In the genomic region with DNA sequence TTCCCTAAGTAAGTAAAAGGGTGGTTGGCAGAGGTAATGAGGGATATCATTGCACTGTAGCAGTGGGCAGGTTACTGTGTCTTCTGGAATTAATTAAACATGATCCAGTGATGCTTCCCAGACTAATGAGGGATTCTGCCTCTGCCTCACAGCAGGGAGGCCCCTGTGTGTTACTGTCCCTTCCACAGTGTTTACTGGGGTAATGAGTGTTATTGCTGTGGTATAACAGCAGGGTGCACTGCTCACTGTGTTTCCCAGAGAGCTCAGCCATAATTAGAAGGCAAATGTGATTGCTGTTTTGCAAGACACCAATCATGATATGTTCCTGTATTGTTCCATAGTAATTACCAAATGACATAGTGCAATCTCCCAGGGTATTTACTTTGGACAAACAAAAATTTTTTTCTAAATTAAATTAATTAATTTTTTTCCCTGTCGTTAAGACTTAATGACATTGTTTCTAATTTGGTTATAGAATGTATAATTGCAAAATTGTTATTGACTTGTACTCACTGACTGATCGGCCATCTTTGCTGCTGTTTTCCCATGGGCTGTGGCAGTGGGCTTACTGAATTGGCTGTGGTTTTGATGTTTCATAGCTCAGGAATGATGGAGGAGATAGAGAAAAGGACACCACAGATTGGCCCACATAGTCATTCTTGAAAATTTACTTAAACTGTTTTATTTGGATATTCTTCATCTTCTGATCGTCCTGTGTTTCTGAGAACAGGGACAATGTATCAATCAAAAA, we compare ENCODE assay signal across 10 mouse cellular contexts.
A peak's percentile ranks its signal among the peaks of the same experiment; 100 is the strongest.
DNase-seq lines count a peak whose midpoint lies in the region; ATAC-seq and TF ChIP-seq lines count a peak whose summit lies in the region.
"Had no signal": no experiment of that assay in that cellular context is flagged by ENCODE, and none has a peak within 500 bp of the region (broad histone marks: within the 10 kb centered on the region; RNA-seq: fewer than 3 reads in every experiment).

No protein-coding gene starts in this region.

- H3K4me2 ChIP-seq in hindbrain, embryonic 13.5 days: no peak overlapping the region
- no peak overlapping the region for H3K4me2 ChIP-seq in neural tube, embryonic 12.5 days (replicated peaks)
- no peak overlapping the region for H3K4me2 ChIP-seq in kidney, embryonic 14.5 days (replicated peaks; ENCODE audit: low read depth, low read length)

- no peak for TF ChIP-seq POLR2A in cortical plate, adult 2 months (IDR thresholded peaks at IDR 0.05; ENCODE audit: extremely low read depth, insufficient read depth, low read length)

- no peaks in the 10 kb centered on the region for H3K27me3 ChIP-seq in hindbrain, embryonic 13.5 days
- no peaks in the 10 kb centered on the region for H3K27me3 ChIP-seq in neural tube, embryonic 12.5 days (replicated peaks)
- no peaks in the 10 kb centered on the region for H3K27me3 ChIP-seq in kidney, embryonic 14.5 days (ENCODE audit: control insufficient read depth, insufficient read depth, low read length)

- WGBS in hindbrain, embryonic 13.5 days: 66% methylated on average over 3 of the region's 3 CpGs
- 67% methylated on average over 3 of the region's 3 CpGs for WGBS in neural tube, embryonic 12.5 days
- 74% methylated on average over 3 of the region's 3 CpGs for WGBS in kidney, embryonic 14.5 days

- H3K36me3 ChIP-seq in hindbrain, embryonic 13.5 days: no peaks in the 10 kb centered on the region
- no peaks in the 10 kb centered on the region for H3K36me3 ChIP-seq in neural tube, embryonic 12.5 days
- no peaks in the 10 kb centered on the region for H3K36me3 ChIP-seq in kidney, embryonic 14.5 days (ENCODE audit: control insufficient read depth, insufficient read depth, low read length)

- TF ChIP-seq CTCF in layer of hippocampus, adult 2 months (conservative IDR thresholded peaks at IDR 0.05): peak; percentile 78
- peak; percentile 44; the same call in 1 of the 2 replicates for TF ChIP-seq CTCF in cortical plate, adult 2 months (IDR thresholded peaks at IDR 0.05; ENCODE audit: extremely low read depth, insufficient read depth, low read length)

- ATAC-seq in hindbrain, embryonic 13.5 days (ENCODE audit: low FRiP score): peak; percentile 91
- ATAC-seq in neural tube, embryonic 12.5 days (ENCODE audit: low FRiP score, low read depth): peak; percentile 95
- no peak for ATAC-seq in kidney, embryonic 14.5 days (ENCODE audit: low FRiP score, low TSS enrichment)
- ATAC-seq: activated CD4-positive, CD25-positive, alpha-beta regulatory T cell, adult 4 months had no signal

- no peak overlapping the region for H3K27ac ChIP-seq in layer of hippocampus, adult 2 months
- no peak overlapping the region for H3K27ac ChIP-seq in cortical plate, adult 2 months (ENCODE audit: insufficient read depth, low read length)
- no peak overlapping the region; the same call in 1 of the 2 replicates for H3K27ac ChIP-seq in hindbrain, embryonic 13.5 days
- no peak overlapping the region for H3K27ac ChIP-seq in neural tube, embryonic 12.5 days
- H3K27ac ChIP-seq in kidney, embryonic 14.5 days (ENCODE audit: low read depth, low read length): no peak overlapping the region

- no peaks in the 10 kb centered on the region for H3K4me1 ChIP-seq in cortical plate, adult 2 months (ENCODE audit: control insufficient read depth, insufficient read depth, low read length)
- H3K4me1 ChIP-seq in hindbrain, embryonic 13.5 days (replicated peaks): peaks cover 3% of the 10 kb centered on the region; the same call in 1 of the 2 replicates
- no peaks in the 10 kb centered on the region for H3K4me1 ChIP-seq in neural tube, embryonic 12.5 days
- no peaks in the 10 kb centered on the region for H3K4me1 ChIP-seq in kidney, embryonic 14.5 days (ENCODE audit: control insufficient read depth, insufficient read depth, low read length)

- no peak overlapping the region for H3K9ac ChIP-seq in hindbrain, embryonic 13.5 days
- no peak overlapping the region for H3K9ac ChIP-seq in neural tube, embryonic 12.5 days
- no peak overlapping the region for H3K9ac ChIP-seq in kidney, embryonic 14.5 days (ENCODE audit: low read depth, low read length)

- no peak overlapping the region for H3K4me3 ChIP-seq in layer of hippocampus, adult 2 months
- H3K4me3 ChIP-seq in cortical plate, adult 2 months (ENCODE audit: insufficient read depth, low read length): no peak overlapping the region
- H3K4me3 ChIP-seq in hindbrain, embryonic 13.5 days: no peak overlapping the region
- no peak overlapping the region for H3K4me3 ChIP-seq in neural tube, embryonic 12.5 days
- no peak overlapping the region for H3K4me3 ChIP-seq in kidney, embryonic 14.5 days (ENCODE audit: low read length)

- no peaks in the 10 kb centered on the region for H3K9me3 ChIP-seq in hindbrain, embryonic 13.5 days
- no peaks in the 10 kb centered on the region for H3K9me3 ChIP-seq in neural tube, embryonic 12.5 days
- no peaks in the 10 kb centered on the region for H3K9me3 ChIP-seq in kidney, embryonic 14.5 days (ENCODE audit: control insufficient read depth, low read length)

- no peak for DNase-seq in layer of hippocampus, adult 2 months (ENCODE audit: low spot score in 2 of 2)
- DNase-seq in layer of hippocampus, adult 11-12 months (ENCODE audit: low spot score): no peak
- no peak for DNase-seq in adrenal gland, adult 2 months
- DNase-seq in adrenal gland, postnatal 10 days: no peak
- DNase-seq: kidney, adult 9 months had no signal
